Mouse (Mus musculus) heart, postnatal 4 days (tissue): Measurements from ENCODE around the gene Sorl1. TPM values are rescaled to one million over a fixed set of nuclear protein-coding genes. Genes with fewer than 3 reads are reported as not detected.
A peak's percentile ranks its signal among the peaks of the same experiment; 100 is the strongest.

ENCODE experiments used
- DNase-seq: peaks from one replicate; pipeline ENCODE4 v3.0.0; 2021
- total RNA-seq, 2 experiments: library from RNA; stranded (reverse); gene quantifications; 2 replicates each; pipeline ENCODE4 v1.2.3; 2021

Sorl1 gene
- total RNA-seq, 2 experiments from 2014 or later: 5.1 to 5.3 TPM

- no peak for DNase-seq
Observed at GRCm38 (mm10) chr9:41995278-41995677, 128.8 kb downstream of the Sorl1 start.

- DNase-seq: no peak
Observed at GRCm38 (mm10) chr9:41993821-41994220, 130.3 kb downstream of the Sorl1 start.

GRCm38 (mm10) chr9:41992841-41993240 is 131.3 kb downstream of the Sorl1 start:
- no peak for DNase-seq

- no peak for DNase-seq
Observed at GRCm38 (mm10) chr9:41985636-41986035, 138.5 kb downstream of the Sorl1 start.

- no peak for DNase-seq
Observed at GRCm38 (mm10) chr9:41985052-41985451, 139.0 kb downstream of the Sorl1 start.

- no peak for DNase-seq
Observed at GRCm38 (mm10) chr9:41984306-41984705, 139.8 kb downstream of the Sorl1 start.

GRCm38 (mm10) chr9:41983286-41983685 is 140.8 kb downstream of the Sorl1 start:
- DNase-seq: no peak

GRCm38 (mm10) chr9:41982760-41983159 is 141.3 kb downstream of the Sorl1 start:
- DNase-seq: no peak

GRCm38 (mm10) chr9:41982023-41982422 is 142.1 kb downstream of the Sorl1 start:
- DNase-seq: no peak

- no peak for DNase-seq
Observed at GRCm38 (mm10) chr9:41981306-41981705, 142.8 kb downstream of the Sorl1 start.

GRCm38 (mm10) chr9:41980796-41981195 is 143.3 kb downstream of the Sorl1 start:
- no peak for DNase-seq

GRCm38 (mm10) chr9:41978366-41978765 is 145.7 kb downstream of the Sorl1 start:
- DNase-seq: peak; percentile 27

GRCm38 (mm10) chr9:41975968-41976367 is 148.1 kb downstream of the Sorl1 start:
- DNase-seq: no peak

GRCm38 (mm10) chr9:41974661-41975060 is 149.4 kb downstream of the Sorl1 start:
- DNase-seq: no peak

GRCm38 (mm10) chr9:41973775-41974657 is 150.1 kb downstream of the Sorl1 start:
- DNase-seq: peak; percentile 70

- DNase-seq: no peak
Observed at GRCm38 (mm10) chr9:41969961-41970360, 154.1 kb downstream of the Sorl1 start.

GRCm38 (mm10) chr9:41968673-41969460 is 155.2 kb downstream of the Sorl1 start:
- DNase-seq: no peak

GRCm38 (mm10) chr9:41961274-41961673 is 162.8 kb downstream of the Sorl1 start:
- DNase-seq: no peak

GRCm38 (mm10) chr9:41958282-41958681 is 165.8 kb downstream of the Sorl1 start:
- DNase-seq: no peak

- peak; percentile 76 for DNase-seq
Observed at GRCm38 (mm10) chr9:41953486-41953885, 170.6 kb downstream of the Sorl1 start.

GRCm38 (mm10) chr9:41952650-41953204 is 171.4 kb downstream of the Sorl1 start:
- DNase-seq: no peak

- no peak for DNase-seq
Observed at GRCm38 (mm10) chr9:41951472-41952129, 172.5 kb downstream of the Sorl1 start.
